Mouse (Mus musculus) forebrain, embryonic 13.5 days (tissue): ENCODE data around the gene Fam160a2. TPM values are rescaled to one million over a fixed set of nuclear protein-coding genes. Genes with fewer than 3 reads are reported as not detected.

Experiments
- ATAC-seq: fragments of 200-750 bp; cut with Nextera tagmentation; 2 replicates; pipeline ENCODE4 v1.8.0; 2017
- H3K27ac ChIP-seq: fragments of 300-500 bp; sonication (generic); 2 replicates; pipeline ENCODE4 v1.5.1; 2015; ENCODE audit warnings: inconsistent platforms, mild to moderate bottlenecking, moderate library complexity
- H3K27me3 ChIP-seq: fragments of 300-500 bp; sonication (generic); 2 replicates; pipeline ENCODE4 v1.6.1; 2015; ENCODE audit warnings: mild to moderate bottlenecking, inconsistent platforms
- H3K36me3 ChIP-seq: fragments of 300-500 bp; sonication (generic); 2 replicates; pipeline ENCODE4 v1.6.1; 2015; ENCODE audit warnings: mild to moderate bottlenecking, inconsistent platforms; ENCODE audit not compliant: poor library complexity, severe bottlenecking
- H3K4me1 ChIP-seq: fragments of 300-500 bp; sonication (generic); 2 replicates; pipeline ENCODE4 v1.6.1; 2015; ENCODE audit warnings: inconsistent platforms
- H3K4me2 ChIP-seq: fragments of 300-500 bp; sonication (generic); 2 replicates; pipeline ENCODE4 v1.6.1; 2015; ENCODE audit warnings: inconsistent platforms, mild to moderate bottlenecking, moderate library complexity
- H3K4me3 ChIP-seq: fragments of 300-500 bp; sonication (generic); 2 replicates; pipeline ENCODE4 v1.5.1; 2015; ENCODE audit warnings: mild to moderate bottlenecking, inconsistent platforms
- H3K9ac ChIP-seq: fragments of 300-500 bp; sonication (generic); 2 replicates; pipeline ENCODE4 v1.6.1; 2015; ENCODE audit warnings: mild to moderate bottlenecking, inconsistent platforms
- H3K9me3 ChIP-seq: fragments of 300-500 bp; sonication (generic); replicated peaks from 2 replicates; pipeline ENCODE4 v1.6.1; 2016; ENCODE audit warnings: inconsistent platforms
- WGBS: fragments of 180-500 bp; shearing (Covaris S2); methylation state at CpG from one replicate; pipeline ENCODE4 v1.1.7; 2015; 5-methylcytosine and 5-hydroxymethylcytosine counted together
- polyA plus RNA-seq: library from polyadenylated mRNA; unstranded; fragments of >200 nt; fragmentation: Nextera tagmentation; extraction: Ambion mirVana; gene quantifications from 2 replicates; pipeline ENCODE4 v1.2.1, GENCODE M21; 2015

Fam160a2 gene
- polyA plus RNA-seq, 1 experiment from 2014 or later, result 44.9 TPM

DNA sequence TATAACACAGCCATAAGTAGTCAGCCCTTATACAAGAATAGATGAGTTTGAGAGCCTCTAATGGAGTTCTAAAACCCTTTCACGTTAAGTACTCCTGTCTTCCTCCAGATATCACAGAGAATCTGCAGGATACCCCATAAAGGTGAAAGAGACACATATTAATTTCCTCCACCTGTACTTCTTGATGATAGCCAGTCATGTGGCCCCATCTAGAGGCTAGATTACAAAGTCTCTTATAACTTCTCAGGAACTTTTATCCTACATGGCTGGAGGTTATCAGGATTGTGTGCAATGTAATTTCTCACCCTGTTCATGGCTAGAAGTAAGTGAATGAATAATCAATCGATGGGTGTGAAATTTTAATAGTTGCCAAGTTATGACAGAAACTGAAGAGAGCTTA is 74.6 kb downstream of the Fam160a2 start:
- Histone ChIP-seq H3K4me3 (no peak overlapping the region), H3K36me3 (no peaks in the 10 kb centered on the region), H3K4me2 (no peak overlapping the region), H3K27me3 (no peaks in the 10 kb centered on the region), H3K9me3 (no peaks in the 10 kb centered on the region), H3K9ac (no peak overlapping the region), H3K4me1 (no peaks in the 10 kb centered on the region), H3K27ac (no peak overlapping the region)
- 75% methylated on average over 2 of the region's 2 CpGs for WGBS
- no peak for ATAC-seq

Other genes starting within 250 kb of the Fam160a2 start
- not detected in 2 replicates for gene Olfr684, start 236.4 kb downstream of the Fam160a2 start, polyA plus RNA-seq
- not detected in 2 replicates for gene Olfr685, start 214.0 kb downstream of the Fam160a2 start, polyA plus RNA-seq
- gene Olfr686, start 192.6 kb downstream of the Fam160a2 start, polyA plus RNA-seq, result not detected in 2 replicates
- gene Olfr688, start 112.0 kb downstream of the Fam160a2 start, polyA plus RNA-seq, result not detected in 2 replicates
- gene Olfr689, start 88.9 kb downstream of the Fam160a2 start, polyA plus RNA-seq, result not detected in 2 replicates
- gene Olfr690, start 66.0 kb downstream of the Fam160a2 start, polyA plus RNA-seq, result not detected in 2 replicates
- gene Olfr691, start 57.8 kb downstream of the Fam160a2 start, polyA plus RNA-seq, result not detected in 2 replicates
- gene Olfr692, start 31.8 kb downstream of the Fam160a2 start, polyA plus RNA-seq, result not detected in 2 replicates
- gene Gm5901, start 25.0 kb downstream of the Fam160a2 start, polyA plus RNA-seq, result not detected in 2 replicates
- not detected in 2 replicates for gene Cnga4, start 4.5 kb upstream of the Fam160a2 start, polyA plus RNA-seq
- 0.21 and 0.57 TPM in 2 replicates for gene Cckbr, start 25.7 kb upstream of the Fam160a2 start, polyA plus RNA-seq
- gene Cavin3, start 82.2 kb upstream of the Fam160a2 start, polyA plus RNA-seq, result 18.2 and 19.7 TPM in 2 replicates
- 48.5 and 53.9 TPM in 2 replicates for gene Smpd1, start 154.3 kb upstream of the Fam160a2 start, polyA plus RNA-seq
- gene Apbb1, start 181.6 kb upstream of the Fam160a2 start, polyA plus RNA-seq, result 186 and 199 TPM in 2 replicates
- 0.26 TPM in 1 of 2 replicates, not detected in the other for gene Hpx, start 200.1 kb upstream of the Fam160a2 start, polyA plus RNA-seq
- 45.0 and 51.6 TPM in 2 replicates for gene Trim3, start 233.5 kb upstream of the Fam160a2 start, polyA plus RNA-seq
- 154 and 163 TPM in 2 replicates for gene Timm10b, start 240.0 kb upstream of the Fam160a2 start, polyA plus RNA-seq
- 76.1 and 76.4 TPM in 2 replicates for gene Arfip2, start 240.4 kb upstream of the Fam160a2 start, polyA plus RNA-seq
- 7.7 and 17.8 TPM in 2 replicates for gene Gm45799, start 240.5 kb upstream of the Fam160a2 start, polyA plus RNA-seq